Mouse (Mus musculus) 3T3-L1 (cell line): ENCODE measurements around the gene Fam72a.
"Not testable (repeated sequence)": the region's sequence is repeated elsewhere in the genome, so short reads cannot be mapped to it uniquely, and the experiment has no call there.

Source experiments
- DNase-seq: peaks from one replicate; pipeline ENCODE4 v3.0.0-alpha.2; 2015; ENCODE audit warnings: low read depth, low spot score

Gene Fam72a

GRCm38 (mm10) chr1:131526371-131527270, 1.1 kb upstream of the Fam72a start:
- peak; percentile 75 for DNase-seq

- DNase-seq: peak; percentile 87
Measured at GRCm38 (mm10) chr1:131528081-131528507, 391 bp downstream of the Fam72a start.

GRCm38 (mm10) chr1:131528561-131529166, 961 bp downstream of the Fam72a start:
- DNase-seq: peak; percentile 73

GRCm38 (mm10) chr1:131539771-131540170, 12.1 kb downstream of the Fam72a start:
- peak; percentile 92 for DNase-seq

- no peak for DNase-seq
Measured at GRCm38 (mm10) chr1:131540795-131541194, 13.1 kb downstream of the Fam72a start.

- peak; percentile 75 for DNase-seq
Measured at GRCm38 (mm10) chr1:131541431-131541830, 13.7 kb downstream of the Fam72a start.

- DNase-seq: peak; percentile 68
Measured at GRCm38 (mm10) chr1:131541903-131542302, 14.2 kb downstream of the Fam72a start.

GRCm38 (mm10) chr1:131543886-131544565, 16.3 kb downstream of the Fam72a start:
- DNase-seq: peak; percentile 25

GRCm38 (mm10) chr1:131546798-131547690, 19.3 kb downstream of the Fam72a start:
- no peak for DNase-seq

GRCm38 (mm10) chr1:131548494-131549365, 21.0 kb downstream of the Fam72a start:
- peak; percentile 73 for DNase-seq

- DNase-seq: peak; percentile 95
Measured at GRCm38 (mm10) chr1:131551956-131552355, 24.3 kb downstream of the Fam72a start.

GRCm38 (mm10) chr1:131553428-131553827, 25.7 kb downstream of the Fam72a start:
- DNase-seq: no peak

GRCm38 (mm10) chr1:131555042-131555812, 27.5 kb downstream of the Fam72a start:
- peak; percentile 97 for DNase-seq

GRCm38 (mm10) chr1:131560500-131560899, 32.8 kb downstream of the Fam72a start:
- DNase-seq: no peak

- DNase-seq: no peak
Measured at GRCm38 (mm10) chr1:131562081-131562480, 34.4 kb downstream of the Fam72a start.

GRCm38 (mm10) chr1:131566056-131566455, 38.4 kb downstream of the Fam72a start:
- DNase-seq: not testable (repeated sequence)

- no peak for DNase-seq
Measured at GRCm38 (mm10) chr1:131569721-131570120, 42.0 kb downstream of the Fam72a start.

GRCm38 (mm10) chr1:131570391-131570790, 42.7 kb downstream of the Fam72a start:
- no peak for DNase-seq

GRCm38 (mm10) chr1:131573721-131574120, 46.0 kb downstream of the Fam72a start:
- peak; percentile 64 for DNase-seq
